Mouse (Mus musculus): Measurements from ENCODE around the gene Rcan3. TPM values are rescaled to one million over a fixed set of nuclear protein-coding genes. Genes with fewer than 3 reads are reported as not detected.
A peak's percentile ranks its signal among the peaks of the same experiment; 100 is the strongest.

Rcan3 gene
- polyA plus RNA-seq (2015; fragmentation: Nextera tagmentation; extraction: Ambion mirVana), result 52.0 TPM in 2 replicates

DNA sequence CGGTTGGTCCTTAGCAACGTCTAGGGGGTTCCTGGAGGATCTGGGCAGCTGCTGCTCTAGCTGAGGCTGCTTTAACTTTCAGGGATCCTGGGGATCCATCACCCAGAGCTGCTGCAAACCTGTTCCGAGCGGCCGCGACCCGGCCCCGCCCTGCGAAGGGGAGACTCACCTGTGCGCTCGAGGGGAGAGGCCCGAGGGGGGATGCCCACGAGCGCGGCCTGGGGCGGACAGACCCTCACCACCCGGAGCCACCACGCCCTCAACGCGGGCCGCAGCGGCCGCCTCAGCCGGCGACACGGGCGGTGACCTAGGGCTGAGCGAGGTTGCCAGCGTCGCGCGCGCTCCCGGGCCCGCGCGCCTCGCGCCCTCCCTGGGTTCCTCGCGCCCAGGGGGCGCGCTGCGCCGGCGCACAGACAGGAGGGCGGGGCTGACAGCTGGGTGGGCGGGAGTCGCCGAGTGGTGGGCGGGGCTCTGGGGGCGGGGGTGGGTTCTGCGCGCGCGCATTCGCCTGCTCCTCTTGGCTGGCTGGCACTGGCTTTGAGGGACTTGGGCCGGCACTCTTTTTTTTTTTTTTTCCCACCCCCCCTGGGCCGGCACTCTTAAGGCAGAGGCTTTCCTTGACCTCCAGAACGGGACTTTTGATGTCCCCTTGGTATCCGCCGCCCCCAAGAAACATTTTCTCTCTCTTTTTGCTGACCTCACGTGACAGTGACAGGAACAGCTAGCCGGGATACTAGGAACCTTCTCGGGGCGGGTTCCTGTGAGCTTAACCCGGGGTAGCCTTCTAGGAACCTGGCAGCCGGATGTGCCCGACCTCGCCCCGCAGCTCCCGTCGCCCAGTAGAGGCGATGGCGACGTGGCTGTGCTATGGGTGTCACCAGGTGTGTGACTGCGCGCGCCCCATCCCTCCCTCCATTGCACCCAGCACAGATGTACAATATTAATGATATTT is at the start of gene Rcan3:
Rcan3 (minus strand) TSS at position 411 of the 952 bp plus-strand sequence.
- peak within 1 kb of the TSS; percentile 66 for H3K4me3 ChIP-seq
- peak; percentile 88 for ATAC-seq (ENCODE audit: low FRiP score, low read depth)
- H3K4me2 ChIP-seq, result peak within 1 kb of the TSS; percentile 94
- peak within 1 kb of the TSS; percentile 87 for H3K27ac ChIP-seq (replicated peaks)
- no peaks in the 10 kb centered on the region for H3K36me3 ChIP-seq
- peak within 1 kb of the TSS; percentile 76 for H3K9ac ChIP-seq
- no peaks in the 10 kb centered on the region for H3K27me3 ChIP-seq
- no peaks in the 10 kb centered on the region for H3K9me3 ChIP-seq
- WGBS, result under 1% methylated on average over 39 of the region's 79 CpGs
- H3K4me1 ChIP-seq (replicated peaks), result peaks cover 18% of the 10 kb centered on the region

GRCm38 (mm10) chr4:135480370-135480769 is 46.7 kb upstream of the Rcan3 start:
- H3K4me2 ChIP-seq, result no peak overlapping the region
- H3K27me3 ChIP-seq, result no peaks in the 10 kb centered on the region
- H3K4me3 ChIP-seq, result no peak overlapping the region
- ATAC-seq (ENCODE audit: low FRiP score, low read depth), result no peak
- 0 out of 2 replicates have a peak, but pooled peaks cover 2% of the 10 kb centered on the region for H3K36me3 ChIP-seq
- H3K27ac ChIP-seq (replicated peaks), result no peak overlapping the region
- no peaks in the 10 kb centered on the region for H3K4me1 ChIP-seq (replicated peaks)
- no peaks in the 10 kb centered on the region for H3K9me3 ChIP-seq
- WGBS, result 83% methylated on average over 9 of the region's 9 CpGs
- no peak overlapping the region for H3K9ac ChIP-seq

DNA sequence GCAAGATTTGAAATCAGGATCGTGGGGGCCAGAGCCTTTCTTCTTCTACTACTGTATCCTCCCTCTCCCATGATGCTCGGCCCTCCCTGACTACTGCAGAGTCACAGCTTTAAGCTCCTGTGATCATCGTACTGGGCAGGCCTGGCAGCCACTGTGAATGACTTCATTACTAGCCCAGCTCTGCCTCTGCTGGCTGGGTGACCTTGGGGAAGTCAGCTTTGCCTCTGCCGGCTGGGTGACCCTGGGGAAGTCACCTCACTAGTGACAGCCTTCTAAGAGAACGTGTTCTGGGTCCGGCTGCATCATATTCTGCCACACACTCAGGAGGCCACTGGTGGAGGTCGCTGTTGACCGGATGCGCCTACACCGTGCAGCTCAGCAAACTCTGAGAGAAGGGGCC is 44.2 kb upstream of the Rcan3 start:
- H3K27me3 ChIP-seq, result no peaks in the 10 kb centered on the region
- no peaks in the 10 kb centered on the region for H3K9me3 ChIP-seq
- no peak overlapping the region for H3K27ac ChIP-seq (replicated peaks)
- H3K4me1 ChIP-seq (replicated peaks), result no peaks in the 10 kb centered on the region
- H3K36me3 ChIP-seq, result 0 out of 2 replicates have a peak, but pooled peaks cover 2% of the 10 kb centered on the region
- no peak overlapping the region for H3K9ac ChIP-seq
- WGBS, result 83% methylated on average over 10 of the region's 10 CpGs
- H3K4me3 ChIP-seq, result no peak overlapping the region
- ATAC-seq (ENCODE audit: low FRiP score, low read depth), result no peak
- no peak overlapping the region for H3K4me2 ChIP-seq

GRCm38 (mm10) chr4:135463406-135463805 is 29.8 kb upstream of the Rcan3 start:
- no peak overlapping the region for H3K9ac ChIP-seq
- no peak for ATAC-seq (ENCODE audit: low FRiP score, low read depth)
- no peak overlapping the region for H3K27ac ChIP-seq (replicated peaks)
- H3K4me3 ChIP-seq, result no peak overlapping the region
- WGBS, result 93% methylated on average over 11 of the region's 11 CpGs
- H3K36me3 ChIP-seq, result peaks cover 15% of the 10 kb centered on the region
- no peaks in the 10 kb centered on the region for H3K4me1 ChIP-seq (replicated peaks)
- no peak overlapping the region for H3K4me2 ChIP-seq
- no peaks in the 10 kb centered on the region for H3K9me3 ChIP-seq
- H3K27me3 ChIP-seq, result no peaks in the 10 kb centered on the region

GRCm38 (mm10) chr4:135453572-135453971 is 19.9 kb upstream of the Rcan3 start:
- no peak overlapping the region for H3K27ac ChIP-seq (replicated peaks)
- no peak overlapping the region for H3K4me3 ChIP-seq
- 77% methylated on average over 12 of the region's 12 CpGs for WGBS
- no peaks in the 10 kb centered on the region for H3K27me3 ChIP-seq
- H3K4me2 ChIP-seq, result no peak overlapping the region
- no peak for ATAC-seq (ENCODE audit: low FRiP score, low read depth)
- H3K9ac ChIP-seq, result no peak overlapping the region
- no peaks in the 10 kb centered on the region for H3K36me3 ChIP-seq
- peaks cover 4% of the 10 kb centered on the region; the same call in 1 of the 2 replicates for H3K4me1 ChIP-seq (replicated peaks)
- H3K9me3 ChIP-seq, result no peaks in the 10 kb centered on the region

DNA sequence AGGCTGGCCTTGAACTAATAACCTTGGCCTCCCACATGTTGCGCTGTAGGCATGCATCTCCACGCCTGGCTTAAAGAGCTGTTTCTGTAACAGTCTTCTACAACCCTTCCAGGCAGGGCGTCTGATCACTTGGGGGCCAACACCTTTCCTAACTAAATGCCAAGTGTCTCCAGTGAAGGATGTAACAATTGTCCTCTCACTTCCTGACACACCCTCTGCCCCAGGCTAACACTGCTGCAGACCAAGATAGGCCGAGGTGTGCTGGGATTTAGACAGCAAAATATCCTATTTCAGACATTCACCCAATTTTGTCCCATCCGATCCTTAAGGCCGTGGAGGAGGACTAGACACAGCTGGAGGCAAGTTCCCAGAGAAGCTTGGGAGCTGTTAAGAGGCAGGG is 19.5 kb upstream of the Rcan3 start:
- H3K27me3 ChIP-seq, result no peaks in the 10 kb centered on the region
- no peaks in the 10 kb centered on the region for H3K9me3 ChIP-seq
- no peak overlapping the region for H3K4me2 ChIP-seq
- no peak for ATAC-seq (ENCODE audit: low FRiP score, low read depth)
- no peaks in the 10 kb centered on the region for H3K36me3 ChIP-seq
- H3K4me1 ChIP-seq (replicated peaks), result peaks cover 4% of the 10 kb centered on the region; the same call in 1 of the 2 replicates
- no peak overlapping the region for H3K9ac ChIP-seq
- WGBS, result 78% methylated on average over 6 of the region's 6 CpGs
- H3K27ac ChIP-seq (replicated peaks), result no peak overlapping the region
- H3K4me3 ChIP-seq, result no peak overlapping the region

GRCm38 (mm10) chr4:135451360-135452015 is 17.8 kb upstream of the Rcan3 start:
- Histone ChIP-seq H3K27me3 (no peaks in the 10 kb centered on the region), H3K9ac (no peak overlapping the region), H3K4me3 (no peak overlapping the region), H3K36me3 (no peaks in the 10 kb centered on the region), H3K4me1 (replicated peaks) (peaks cover 4% of the 10 kb centered on the region; the same call in 1 of the 2 replicates), H3K4me2 (peak overlapping the region; percentile 25; the same call in 1 of the 2 replicates), H3K9me3 (no peaks in the 10 kb centered on the region), H3K27ac (replicated peaks) (no peak overlapping the region)
- WGBS, result 52% methylated on average over 18 of the region's 18 CpGs
- no peak for ATAC-seq (ENCODE audit: low FRiP score, low read depth)

GRCm38 (mm10) chr4:135442473-135442872 is 8.8 kb upstream of the Rcan3 start:
- no peak overlapping the region for H3K27ac ChIP-seq (replicated peaks)
- no peak overlapping the region for H3K9ac ChIP-seq
- WGBS, result 82% methylated on average over 5 of the region's 5 CpGs
- ATAC-seq (ENCODE audit: low FRiP score, low read depth), result no peak
- no peak overlapping the region for H3K4me3 ChIP-seq
- H3K36me3 ChIP-seq, result no peaks in the 10 kb centered on the region
- 0 out of 2 replicates have a peak, but pooled peaks cover 3% of the 10 kb centered on the region for H3K4me1 ChIP-seq (replicated peaks)
- H3K9me3 ChIP-seq, result no peaks in the 10 kb centered on the region
- no peak overlapping the region for H3K4me2 ChIP-seq
- no peaks in the 10 kb centered on the region for H3K27me3 ChIP-seq

GRCm38 (mm10) chr4:135439904-135440522 is 6.4 kb upstream of the Rcan3 start:
- 66% methylated on average over 9 of the region's 9 CpGs for WGBS
- Histone ChIP-seq H3K27ac (replicated peaks) (no peak overlapping the region), H3K9me3 (no peaks in the 10 kb centered on the region), H3K27me3 (no peaks in the 10 kb centered on the region), H3K36me3 (no peaks in the 10 kb centered on the region), H3K4me3 (no peak overlapping the region), H3K4me1 (replicated peaks) (0 out of 2 replicates have a peak, but pooled peaks cover 3% of the 10 kb centered on the region), H3K9ac (no peak overlapping the region), H3K4me2 (no peak overlapping the region)
- no peak for ATAC-seq (ENCODE audit: low FRiP score, low read depth)

GRCm38 (mm10) chr4:135439188-135439647 is 5.6 kb upstream of the Rcan3 start:
- no peaks in the 10 kb centered on the region for H3K36me3 ChIP-seq
- H3K27me3 ChIP-seq, result no peaks in the 10 kb centered on the region
- no peak overlapping the region for H3K9ac ChIP-seq
- peaks cover 9% of the 10 kb centered on the region for H3K4me1 ChIP-seq (replicated peaks)
- no peaks in the 10 kb centered on the region for H3K9me3 ChIP-seq
- WGBS, result 6% methylated on average over 15 of the region's 15 CpGs
- H3K4me2 ChIP-seq, result peak overlapping the region; percentile 41
- H3K27ac ChIP-seq (replicated peaks), result no peak overlapping the region
- ATAC-seq (ENCODE audit: low FRiP score, low read depth), result no peak
- H3K4me3 ChIP-seq, result no peak overlapping the region

DNA sequence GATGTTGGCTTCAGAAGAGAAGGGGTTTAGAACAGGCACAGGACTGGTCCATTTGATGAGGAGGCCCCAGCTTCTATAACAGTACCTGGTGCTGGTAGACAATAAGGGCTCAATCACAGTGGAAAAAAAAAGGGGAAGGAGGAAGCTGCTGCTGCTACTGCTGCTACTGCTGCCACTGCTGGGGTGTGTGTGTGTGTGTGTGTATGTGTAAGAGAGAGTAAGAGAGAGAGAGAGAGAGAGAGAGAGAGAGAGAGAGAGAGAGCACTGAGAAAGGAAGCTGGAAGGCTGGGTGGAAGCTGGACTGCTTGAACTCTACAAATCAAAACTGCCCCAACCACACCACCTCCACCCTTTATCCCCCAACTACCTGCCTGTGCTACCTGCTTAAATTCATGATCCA is 4.3 kb upstream of the Rcan3 start:
- no peaks in the 10 kb centered on the region for H3K36me3 ChIP-seq
- H3K9me3 ChIP-seq, result no peaks in the 10 kb centered on the region
- no peak overlapping the region for H3K4me3 ChIP-seq
- H3K4me2 ChIP-seq, result no peak overlapping the region
- no peak overlapping the region for H3K9ac ChIP-seq
- ATAC-seq (ENCODE audit: low FRiP score, low read depth), result no peak
- H3K27me3 ChIP-seq, result no peaks in the 10 kb centered on the region
- H3K27ac ChIP-seq (replicated peaks), result no peak overlapping the region
- H3K4me1 ChIP-seq (replicated peaks), result peaks cover 12% of the 10 kb centered on the region

- Histone ChIP-seq H3K4me1 (replicated peaks) (peaks cover 20% of the 10 kb centered on the region), H3K27me3 (no peaks in the 10 kb centered on the region), H3K9ac (no peak overlapping the region), H3K4me2 (no peak overlapping the region), H3K9me3 (no peaks in the 10 kb centered on the region), H3K36me3 (no peaks in the 10 kb centered on the region), H3K27ac (replicated peaks) (no peak overlapping the region), H3K4me3 (no peak overlapping the region)
- 65% methylated on average over 13 of the region's 13 CpGs for WGBS
- no peak for ATAC-seq (ENCODE audit: low FRiP score, low read depth)
Measured at GRCm38 (mm10) chr4:135436291-135436690, 2.6 kb upstream of the Rcan3 start.
